Mouse (Mus musculus) ES-Bruce4 (cell line): ENCODE measurements around the gene Adam23.

ENCODE experiments used
- CTCF ChIP-seq: IDR thresholded peaks from one replicate; pipeline ENCODE4 v1.8.1; 2011; ENCODE audit warnings: low read depth, low read length
- POLR2A ChIP-seq: IDR thresholded peaks from one replicate; pipeline ENCODE4 v1.8.1; 2011; ENCODE audit warnings: low read length; ENCODE audit not compliant: insufficient read depth

GRCm38 (mm10) chr1:63437529-63437928 is 8.2 kb upstream of the Adam23 start:
- TF ChIP-seq CTCF (no peak), POLR2A (no peak)
